Mouse (Mus musculus): ENCODE data around the gene Sept1. TPM values are rescaled to one million over a fixed set of nuclear protein-coding genes. Genes with fewer than 3 reads are reported as not detected.

Sept1 gene
- total and polyA plus RNA-seq, 3 experiments: 30.6 to 116 TPM; not detected in 1

- 0 out of 2 replicates have a peak, but pooled peaks have one; percentile 53 for TF ChIP-seq HCFC1 (IDR thresholded peaks at IDR 0.05; ENCODE audit: low read depth, low read length)
- peak; percentile 53; the same call in 1 of the 2 replicates for TF ChIP-seq POLR2AphosphoS2 (IDR thresholded peaks at IDR 0.05; ENCODE audit: low read length)
- no peak for TF ChIP-seq E2F4 (IDR thresholded peaks at IDR 0.05; ENCODE audit: borderline replicate concordance, low read depth, low read length)
- no peak for TF ChIP-seq POLR2A (IDR thresholded peaks at IDR 0.05; ENCODE audit: control insufficient read depth in 1 of 2, insufficient read depth in 1 of 2, low read depth in 1 of 2, low read length in 2 of 2, poor library complexity in 1 of 2)
- TF ChIP-seq JUND (IDR thresholded peaks at IDR 0.05; ENCODE audit: low read depth, low read length): 0 out of 2 replicates have a peak, but pooled peaks have one; percentile 56
- TF ChIP-seq USF1 (IDR thresholded peaks at IDR 0.05; ENCODE audit: low read depth, low read length): peak; percentile 81
These were observed 4.2 kb downstream of the Sept1 start (continued) for GRCm38 (mm10) chr7:127228615-127229303.

- H3K4me3 ChIP-seq (ENCODE audit: control insufficient read depth in 1 of 2, insufficient read depth in 1 of 2, low read depth in 2 of 2, low read length in 2 of 2): no peak overlapping the region
- H3K36me3 ChIP-seq (ENCODE audit: control insufficient read depth in 1 of 2, insufficient read depth in 2 of 2, low read length in 2 of 2): peaks cover 0 to 10% of the 10 kb centered on the region in 2 experiments; a peak in 2 of 4 replicates
- H3K9ac ChIP-seq (ENCODE audit: control insufficient read depth, low read depth, low read length, poor library complexity, severe bottlenecking): peak overlapping the region; percentile 45
- H3K4me1 ChIP-seq (ENCODE audit: control insufficient read depth in 1 of 2, insufficient read depth in 2 of 2, low read length in 2 of 2): peaks cover 9 to 20% of the 10 kb centered on the region in 2 experiments
- no peaks in the 10 kb centered on the region for H3K9me3 ChIP-seq (replicated peaks; ENCODE audit: insufficient read depth, low read length)
- H3K27ac ChIP-seq (ENCODE audit: control insufficient read depth, low read depth, low read length): peak overlapping the region; percentile 67
- no peaks in the 10 kb centered on the region for H3K79me2 ChIP-seq (ENCODE audit: control insufficient read depth, insufficient read depth, low read length, poor library complexity)
- H3K27me3 ChIP-seq (ENCODE audit: control insufficient read depth in 1 of 2, insufficient read depth in 2 of 2, low read length in 2 of 2): no peaks in the 10 kb centered on the region
- peak; percentile 72 for DNase-seq (ENCODE audit: low read depth, low spot score)
- TF ChIP-seq MYC (IDR thresholded peaks at IDR 0.05; ENCODE audit: low read depth, low read length) (no peak), ZC3H11A (IDR thresholded peaks at IDR 0.05; ENCODE audit: low read depth, low read length) (no peak), MAX (IDR thresholded peaks at IDR 0.05; ENCODE audit: low read length) (peak; percentile 67), RAD21 (IDR thresholded peaks at IDR 0.05; ENCODE audit: low read depth, low read length) (no peak), NELFE (IDR thresholded peaks at IDR 0.05; ENCODE audit: low read depth, low read length) (no peak), ELF1 (IDR thresholded peaks at IDR 0.05; ENCODE audit: low read depth, low read length) (no peak), USF2 (IDR thresholded peaks at IDR 0.05; ENCODE audit: borderline replicate concordance in 1 of 2, insufficient read depth in 1 of 2, low read depth in 1 of 2, low read length in 2 of 2) (no peak), GATA1 (IDR thresholded peaks at IDR 0.05; ENCODE audit: low read depth, low read length) (peak; percentile 77), SIN3A (IDR thresholded peaks at IDR 0.05; ENCODE audit: low read length) (peak; percentile 23; the same call in 1 of the 2 replicates), POLR2A (IDR thresholded peaks at IDR 0.05; ENCODE audit: control insufficient read depth in 1 of 2, insufficient read depth in 1 of 2, low read depth in 1 of 2, low read length in 2 of 2, poor library complexity in 1 of 2) (no peak), TCF12 (IDR thresholded peaks at IDR 0.05; ENCODE audit: low read depth, low read length) (peak; percentile 87), NRF1 (IDR thresholded peaks at IDR 0.05; ENCODE audit: insufficient read depth, low read depth, low read length, poor library complexity, severe bottlenecking) (no peak), TBP (IDR thresholded peaks at IDR 0.05; ENCODE audit: low read depth, low read length) (no peak), CHD2 (IDR thresholded peaks at IDR 0.05; ENCODE audit: low read length) (no peak), MXI1 (IDR thresholded peaks at IDR 0.05; ENCODE audit: low read depth, low read length) (peak; percentile 61), ZKSCAN1 (IDR thresholded peaks at IDR 0.05; ENCODE audit: low read depth, low read length) (no peak), CTCF (IDR thresholded peaks at IDR 0.05 in 2 of 3, conservative IDR thresholded peaks at IDR 0.05 in 1 of 3; ENCODE audit: control insufficient read depth in 1 of 3, insufficient read depth in 1 of 3, low read depth in 2 of 3, low read length in 3 of 3, poor library complexity in 1 of 3, severe bottlenecking in 1 of 3) (no peak), GABPA (IDR thresholded peaks at IDR 0.05; ENCODE audit: low read depth, low read length) (no peak), KAT2A (conservative IDR thresholded peaks at IDR 0.05; ENCODE audit: low read depth, low read length) (no peak), EP300 (IDR thresholded peaks at IDR 0.05; ENCODE audit: low read depth in 1 of 2, low read length in 2 of 2) (peak; percentile 74 to 84), MAFK (IDR thresholded peaks at IDR 0.05; ENCODE audit: borderline replicate concordance, low read depth, low read length) (no peak), MEF2A (IDR thresholded peaks at IDR 0.05; ENCODE audit: extremely low read depth, insufficient replicate concordance, low read depth, low read length, poor library complexity, severe bottlenecking) (no peak), ETS1 (IDR thresholded peaks at IDR 0.05; ENCODE audit: low read depth, low read length) (peak; percentile 57), SMC3 (IDR thresholded peaks at IDR 0.05; ENCODE audit: low read depth, low read length) (no peak), ZNF384 (IDR thresholded peaks at IDR 0.05; ENCODE audit: low read depth, low read length) (no peak), UBTF (IDR thresholded peaks at IDR 0.05; ENCODE audit: borderline replicate concordance, insufficient read depth, low read depth, low read length) (no peak), USF1 (IDR thresholded peaks at IDR 0.05; ENCODE audit: low read depth, low read length) (no peak), CHD1 (IDR thresholded peaks at IDR 0.05; ENCODE audit: low read depth, low read length) (no peak)
These were observed 7.6 kb downstream of the Sept1 start for GRCm38 (mm10) chr7:127225147-127225995.

Measured in MEL (cell line).